16 mouse cellular contexts compared by ENCODE assay signal in genomic region chr4:132176474-132176873, GRCm38 (mm10).
"Had no signal": no experiment of that assay in that cellular context is flagged by ENCODE, and none has a peak within 500 bp of the region (broad histone marks: within the 10 kb centered on the region; RNA-seq: fewer than 3 reads in every experiment).

No protein-coding gene starts in this region.

- H3K27me3 ChIP-seq: neural tube, embryonic 13.5 days; neural tube, embryonic 15.5 days; stomach, embryonic 15.5 days had no signal

- H3K9ac ChIP-seq: neural tube, embryonic 13.5 days; neural tube, embryonic 15.5 days; stomach, embryonic 15.5 days had no signal

- H3K4me2 ChIP-seq: neural tube, embryonic 13.5 days; neural tube, embryonic 15.5 days; stomach, embryonic 15.5 days had no signal

- H3K4me1 ChIP-seq: stomach, embryonic 15.5 days had no signal

- H3K9me3 ChIP-seq: neural tube, embryonic 13.5 days; neural tube, embryonic 15.5 days; stomach, embryonic 15.5 days had no signal

- H3K4me3 ChIP-seq: neural tube, embryonic 13.5 days; neural tube, embryonic 15.5 days; stomach, embryonic 15.5 days had no signal

- H3K36me3 ChIP-seq: neural tube, embryonic 15.5 days; stomach, embryonic 15.5 days had no signal

- DNase-seq: retina, postnatal 1 day; right cerebral cortex, adult 18-20 months; right cerebral cortex, postnatal 14 days; right cerebral cortex, postnatal 25 days; right cerebral cortex, postnatal 4 days; spleen, adult 18-20 months; thymus, adult 18-20 months; thymus, adult 2 months; thymus, postnatal 14 days; thymus, postnatal 25 days; thymus, postnatal 36 days; thymus, postnatal 4 days had no signal

- H3K27ac ChIP-seq: neural tube, embryonic 13.5 days; neural tube, embryonic 15.5 days; stomach, embryonic 15.5 days; stomach, postnatal 0 days had no signal
